Mouse (Mus musculus) kidney, postnatal 36 days (tissue): ENCODE data around the gene Fau.

ENCODE experiments used
- DNase-seq, 2 experiments: peaks; one replicate each; pipeline ENCODE4 v3.0.0; 2021 to 2022; ENCODE audit warnings: mixed read lengths in 2 of 2

Fau gene

DNA sequence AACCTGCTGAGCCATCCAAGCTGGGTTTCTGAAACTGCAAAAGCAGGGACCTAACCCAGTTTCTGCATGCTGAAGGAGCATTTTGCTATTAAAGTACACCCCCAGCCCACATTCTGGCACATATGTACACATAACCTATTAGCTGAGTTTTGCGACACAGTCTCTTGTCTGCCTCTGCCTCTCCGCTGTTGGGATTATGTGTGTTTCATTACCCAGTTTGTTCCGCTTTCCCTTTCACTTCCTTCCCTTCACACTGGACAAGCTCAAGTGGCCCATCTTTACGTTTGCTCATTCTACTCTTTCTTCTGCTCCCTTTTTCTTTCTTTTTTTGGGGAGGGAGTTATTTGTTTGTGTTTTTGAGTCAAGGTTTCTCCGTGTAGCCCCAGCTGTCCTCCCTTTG lies 16.2 kb downstream of the Fau start:
- DNase-seq, result no peak

DNA sequence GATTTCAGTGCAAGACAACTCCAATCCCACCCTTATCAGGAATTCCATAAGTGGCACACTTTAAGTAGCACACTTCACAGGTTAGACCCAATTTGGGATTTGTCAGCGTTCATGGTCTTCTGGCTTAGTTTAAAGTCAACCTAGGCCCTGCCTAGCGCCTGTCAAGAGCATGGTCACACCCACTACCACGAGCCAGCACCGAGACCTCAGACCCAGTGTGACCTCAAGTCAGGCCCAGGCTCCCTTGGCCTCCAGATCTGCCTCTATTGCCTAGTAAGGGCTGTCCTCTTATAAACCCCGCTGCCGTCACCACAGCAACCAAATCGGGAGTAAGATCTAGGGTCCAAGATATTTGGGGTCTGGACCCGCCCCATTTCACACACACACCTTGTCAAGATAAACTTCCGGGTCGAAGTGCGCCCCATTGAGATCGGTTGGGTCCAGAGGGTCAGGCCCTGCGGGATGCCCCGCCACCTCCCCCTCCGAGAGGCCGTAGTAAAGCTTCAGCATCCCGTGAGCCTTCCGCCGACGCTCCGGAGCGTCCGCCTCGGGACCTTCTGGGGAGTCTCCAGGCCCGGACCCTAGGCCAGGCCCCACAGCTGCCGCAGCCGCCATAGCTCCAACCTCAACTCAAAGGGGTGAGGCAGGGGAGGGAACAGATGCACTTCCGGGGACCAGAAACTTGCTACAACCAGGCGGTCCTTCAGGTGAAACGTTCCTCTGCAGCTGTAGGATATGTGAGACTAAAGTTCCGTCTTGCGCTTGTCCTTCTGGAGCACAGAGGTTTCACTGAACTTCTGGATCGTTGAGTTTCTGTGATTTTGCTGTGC lies 19.1 kb downstream of the Fau start, which contains the start of gene Vps51:
Gene Vps51, minus strand, starts transcription at position 668 of the 830 bp plus-strand sequence.
- peak; percentile 90 to 93 for DNase-seq

DNA sequence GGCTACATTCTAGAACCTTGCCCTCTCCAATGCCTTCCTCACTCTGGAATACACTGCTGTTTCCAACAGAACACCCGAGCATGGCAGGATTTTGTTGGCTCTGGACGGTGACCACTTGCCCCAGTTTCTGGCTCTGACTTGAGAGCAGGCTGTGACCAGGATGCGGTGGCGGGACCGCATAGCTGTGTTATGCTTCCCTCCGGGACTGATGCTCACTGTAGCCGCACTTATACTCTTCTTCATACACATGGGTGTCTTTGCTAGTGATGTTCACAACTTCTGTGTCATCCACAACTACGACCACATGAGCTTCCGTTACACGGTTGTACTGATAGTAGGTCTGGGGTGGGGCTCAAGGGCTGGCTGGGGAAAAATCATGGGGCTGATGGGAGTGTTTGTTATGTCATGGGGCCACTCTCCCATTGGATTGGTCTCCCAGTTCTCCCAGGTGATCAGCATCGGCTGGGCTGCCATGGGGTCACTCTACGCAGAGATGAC lies 22.4 kb downstream of the Fau start, which contains the start of gene Tmem262:
Gene Tmem262, plus strand, starts transcription at position 51 of the 498 bp plus-strand sequence.
- no peak for DNase-seq

DNA sequence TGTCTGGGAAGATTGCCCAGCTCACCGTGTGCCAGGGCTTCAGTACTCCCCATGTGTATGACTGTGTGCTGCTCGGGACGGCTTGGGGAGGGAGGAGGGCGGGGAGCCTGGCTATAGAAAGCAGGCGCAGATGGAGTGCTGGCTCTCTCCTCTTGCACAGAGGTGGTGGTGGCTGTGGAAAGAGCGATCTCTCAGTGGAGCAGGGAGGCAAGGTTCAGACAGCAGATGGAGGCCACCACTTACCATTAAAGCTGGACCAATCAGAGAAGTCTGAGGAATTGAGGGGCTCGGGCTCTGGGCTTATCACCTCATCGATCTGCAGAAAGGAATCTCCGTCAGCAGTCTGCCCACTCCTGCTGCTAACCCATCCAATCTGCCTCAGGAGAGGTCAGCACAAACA lies 24.5 kb downstream of the Fau start, which contains the start of gene Gm28374:
Gene Gm28374, minus strand, starts transcription at position 101 of the 400 bp plus-strand sequence.
- no peak for DNase-seq

DNA sequence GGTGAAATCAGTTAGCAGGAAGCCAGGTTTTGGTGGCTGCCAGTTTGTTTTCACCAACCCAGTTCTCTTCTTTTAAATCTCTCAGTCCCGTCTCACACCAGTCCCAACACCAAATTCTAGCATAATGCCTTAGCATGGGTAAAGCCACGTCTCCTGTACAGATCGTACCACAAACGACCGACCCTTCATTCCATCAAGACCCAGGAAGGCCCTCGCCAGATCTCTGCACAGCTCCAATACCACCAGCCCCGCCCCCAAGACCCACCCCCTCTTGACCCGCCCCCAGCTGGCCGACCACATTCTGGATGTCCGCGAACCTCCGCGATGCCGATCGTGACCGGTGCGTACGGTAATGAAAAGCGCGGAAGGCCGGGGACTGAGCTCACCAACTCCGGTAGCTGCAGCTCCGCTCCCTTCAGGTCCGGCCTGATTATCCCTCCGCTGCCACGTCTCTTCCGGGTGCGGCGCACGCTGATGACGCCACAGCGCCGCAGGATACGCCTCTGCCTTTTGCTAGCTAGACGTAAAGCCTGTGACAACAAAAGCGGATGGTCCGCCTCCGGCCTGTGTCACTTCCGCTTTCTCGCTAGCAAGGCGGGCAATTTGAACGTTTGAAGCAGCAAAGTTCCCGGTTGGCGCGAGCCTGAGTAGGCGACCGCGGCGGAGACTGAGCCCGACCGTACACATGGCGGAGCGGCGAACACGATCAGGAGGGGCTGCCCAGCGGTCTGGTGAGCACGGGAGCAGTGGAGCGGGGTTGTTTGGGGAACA lies 27.0 kb downstream of the Fau start, which contains the start of the genes Zfpl1 and Cdca5:
Gene Zfpl1, minus strand, starts transcription at position 479 of the 771 bp plus-strand sequence.
Gene Cdca5, plus strand, starts transcription at position 506 of the 771 bp plus-strand sequence.
- peak; percentile 98 for DNase-seq

DNA sequence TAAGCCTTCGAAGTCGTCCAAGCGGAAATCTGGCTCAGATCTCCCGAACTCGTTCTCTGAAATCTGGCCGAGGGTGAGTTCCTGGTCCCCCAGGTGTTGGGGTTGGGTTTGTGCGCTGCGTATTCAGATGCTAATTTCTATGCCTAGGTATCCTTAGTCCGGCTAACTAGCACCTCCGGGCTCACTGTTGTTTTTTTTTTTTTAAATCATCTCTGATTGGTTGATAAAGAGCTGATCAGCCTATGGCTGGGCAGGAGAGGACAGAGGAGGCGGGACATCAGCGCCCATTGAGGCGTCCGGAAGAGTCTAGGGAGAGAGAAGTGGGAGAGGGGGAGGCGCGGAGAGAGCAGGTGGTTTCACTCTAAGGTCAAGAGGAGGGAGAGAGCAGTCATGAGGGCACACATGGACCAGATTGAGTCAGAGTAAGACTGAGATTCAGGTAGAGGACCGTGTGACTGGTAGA lies 27.8 kb downstream of the Fau start:
- DNase-seq, result peak; percentile 56 to 76

DNA sequence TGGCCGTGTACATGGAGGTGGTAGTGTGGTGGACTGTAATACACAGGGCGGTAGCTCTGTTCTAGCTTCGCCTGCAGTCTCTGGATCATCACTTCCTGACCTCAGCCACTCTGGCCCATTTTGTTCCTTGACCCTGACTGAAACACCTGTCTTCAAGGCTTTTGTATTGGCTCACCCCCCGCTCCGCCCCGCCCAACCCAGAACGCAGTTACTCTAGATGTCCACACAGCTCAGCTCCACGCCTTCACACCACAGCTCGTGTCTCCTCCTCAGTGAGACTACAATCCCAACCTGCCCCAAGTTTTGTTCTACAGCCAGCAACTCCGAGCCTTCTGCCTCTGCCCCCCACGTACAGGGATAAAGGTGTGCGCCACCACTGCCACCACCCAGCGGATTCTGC lies 31.2 kb downstream of the Fau start:
- DNase-seq, result no peak

DNA sequence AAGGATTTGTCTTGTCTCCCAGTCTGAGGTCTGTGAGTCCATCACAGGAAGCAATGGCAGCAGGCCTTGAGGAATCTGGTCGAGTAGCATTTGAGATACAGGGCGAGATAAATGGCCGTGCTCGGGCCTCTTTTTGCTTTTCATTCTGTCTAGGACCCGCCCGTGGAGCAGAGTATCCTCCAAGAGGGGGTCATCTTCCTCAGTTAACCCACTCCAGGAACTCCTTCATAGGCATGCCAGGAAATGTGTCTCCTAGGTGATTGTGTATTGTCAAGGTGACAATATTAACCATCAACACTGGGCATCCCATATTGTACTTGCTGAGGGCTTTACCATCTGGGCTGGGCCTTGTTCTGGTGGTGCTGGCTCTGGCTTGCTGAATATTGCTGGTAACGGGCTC lies 36.5 kb downstream of the Fau start, which contains the start of gene AC131692.1:
Gene AC131692.1, plus strand, starts transcription at position 301 of the 400 bp plus-strand sequence.
- DNase-seq, result no peak

DNA sequence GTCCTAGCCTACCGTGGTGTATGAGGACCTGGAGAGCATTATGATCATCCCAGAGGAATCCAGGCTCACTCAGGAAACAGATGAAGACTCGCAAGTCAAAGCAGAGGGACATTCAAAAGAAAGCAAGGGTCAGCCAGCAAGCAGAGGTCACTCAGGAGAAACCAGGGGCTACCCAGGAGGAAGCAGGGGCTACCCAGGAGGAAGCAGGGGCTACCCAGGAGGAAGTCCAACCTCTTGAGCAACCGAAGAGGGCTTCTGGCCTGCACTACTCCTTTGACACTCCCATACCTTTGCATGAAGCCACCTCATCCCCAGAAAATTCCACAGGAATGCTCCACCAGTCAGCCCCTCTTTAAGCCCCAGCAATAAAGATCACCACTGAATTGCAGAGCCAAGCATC lies 40.2 kb downstream of the Fau start:
- DNase-seq, result peak; percentile 27 to 28

DNA sequence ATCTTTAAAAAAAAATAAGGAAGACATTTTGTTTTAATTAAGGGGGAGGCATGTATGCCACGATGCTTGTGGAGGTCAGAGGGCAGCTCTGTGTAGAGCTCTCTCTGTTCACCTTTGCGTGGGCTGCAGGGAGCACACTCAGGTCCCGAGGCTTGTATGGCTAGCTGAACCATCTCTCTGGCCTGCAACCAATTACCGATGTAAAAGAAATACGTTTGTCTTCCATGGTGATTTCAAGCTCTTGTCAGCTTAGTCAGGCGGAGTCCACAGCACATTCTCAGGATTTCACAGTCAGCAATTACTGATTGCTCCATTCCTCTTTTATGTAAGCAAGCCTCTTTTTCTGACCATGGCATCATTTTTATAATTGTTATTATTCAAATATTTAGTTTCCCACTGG lies 43.5 kb downstream of the Fau start:
- DNase-seq, result no peak

DNA sequence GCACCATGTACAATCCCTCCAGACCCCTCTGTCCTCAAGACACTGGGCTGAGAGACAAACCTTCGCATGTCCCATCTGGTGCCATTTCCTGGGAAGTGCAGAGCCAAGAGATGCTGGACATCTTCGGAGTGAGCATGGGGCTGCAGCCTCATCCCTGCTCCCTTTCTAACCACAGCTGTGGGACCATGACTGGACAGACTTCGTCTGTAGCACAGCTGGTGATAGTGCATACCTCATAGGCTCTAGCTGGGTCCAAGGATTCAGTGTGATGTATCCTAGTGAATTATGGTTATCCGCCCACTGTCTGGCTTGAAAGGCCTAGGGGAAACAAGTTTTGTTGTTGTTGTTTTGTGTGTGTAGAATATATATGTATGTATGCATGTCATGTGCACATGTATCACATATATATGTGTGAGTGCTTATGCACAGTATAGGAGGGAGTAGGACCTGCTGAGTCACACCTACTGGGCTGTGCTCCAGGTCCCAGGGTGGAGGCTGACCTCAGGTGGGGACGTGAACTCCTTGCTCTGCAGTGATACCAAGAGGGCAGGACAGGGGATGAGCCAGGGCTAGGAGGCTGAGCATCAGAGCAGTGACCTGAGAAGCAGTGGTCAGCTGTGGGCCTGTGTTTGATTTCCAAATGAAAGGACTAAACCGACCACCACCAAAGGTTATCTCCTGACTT lies 44.7 kb downstream of the Fau start:
- DNase-seq, result no peak

DNA sequence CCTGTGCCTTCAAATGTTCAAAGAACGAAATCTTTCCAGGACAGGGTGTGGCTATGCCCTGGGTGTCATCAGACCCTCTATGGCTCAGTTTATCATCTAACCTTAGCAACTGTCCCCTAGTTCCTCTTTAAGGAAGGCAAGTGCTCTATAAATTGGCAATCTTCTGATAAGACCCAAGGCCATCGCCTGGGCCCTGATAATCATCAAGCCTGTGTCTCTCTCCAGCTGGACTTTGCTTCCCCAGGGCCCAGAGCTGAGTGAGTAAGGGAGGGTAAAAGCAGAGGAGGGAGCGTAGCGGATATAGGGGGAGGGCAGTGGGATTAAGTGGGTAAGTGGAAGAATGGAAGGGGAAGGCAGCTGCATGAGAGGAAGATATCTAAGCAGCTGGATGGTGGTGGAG lies 46.8 kb downstream of the Fau start:
- DNase-seq, result no peak

DNA sequence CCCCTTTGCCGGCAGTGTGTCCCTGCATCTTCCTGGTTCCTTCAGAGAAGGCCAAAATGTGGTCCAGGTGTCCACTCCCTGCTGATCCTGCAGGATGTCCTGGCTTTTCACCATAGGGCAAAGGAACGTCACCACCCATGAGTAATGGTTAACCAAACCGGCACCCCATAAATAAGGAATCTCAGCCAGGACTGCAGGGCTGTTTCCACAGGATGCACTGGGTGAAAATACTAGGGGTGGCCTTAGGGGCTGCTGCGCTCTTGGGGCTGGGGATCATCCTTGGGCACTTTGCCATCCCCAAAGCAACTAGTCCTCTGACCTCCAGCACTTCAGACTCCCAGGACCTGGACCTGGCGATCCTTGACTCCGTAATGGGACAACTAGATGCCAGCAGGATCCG lies 47.9 kb downstream of the Fau start, which contains the start of gene Naaladl1:
Gene Naaladl1, plus strand, starts transcription at position 197 of the 400 bp plus-strand sequence.
- DNase-seq, result peak; percentile 36 to 42
